Mouse (Mus musculus): ENCODE measurements around the gene Insr. TPM values are rescaled to one million over a fixed set of nuclear protein-coding genes. Genes with fewer than 3 reads are reported as not detected.
"Not testable (repeated sequence)": the region's sequence is repeated elsewhere in the genome, so short reads cannot be mapped to it uniquely, and the experiment has no call there.

The Insr gene
- 100 to 1,000 TPM; 139 to 174 (median 151) TPM for total RNA-seq (2022)

- DNase-seq = peak; percentile 91
Measured at GRCm38 (mm10) chr8:3278934-3279720, at the start of gene Insr. Gene Insr (minus strand): TSS chr8:3279617.

DNA sequence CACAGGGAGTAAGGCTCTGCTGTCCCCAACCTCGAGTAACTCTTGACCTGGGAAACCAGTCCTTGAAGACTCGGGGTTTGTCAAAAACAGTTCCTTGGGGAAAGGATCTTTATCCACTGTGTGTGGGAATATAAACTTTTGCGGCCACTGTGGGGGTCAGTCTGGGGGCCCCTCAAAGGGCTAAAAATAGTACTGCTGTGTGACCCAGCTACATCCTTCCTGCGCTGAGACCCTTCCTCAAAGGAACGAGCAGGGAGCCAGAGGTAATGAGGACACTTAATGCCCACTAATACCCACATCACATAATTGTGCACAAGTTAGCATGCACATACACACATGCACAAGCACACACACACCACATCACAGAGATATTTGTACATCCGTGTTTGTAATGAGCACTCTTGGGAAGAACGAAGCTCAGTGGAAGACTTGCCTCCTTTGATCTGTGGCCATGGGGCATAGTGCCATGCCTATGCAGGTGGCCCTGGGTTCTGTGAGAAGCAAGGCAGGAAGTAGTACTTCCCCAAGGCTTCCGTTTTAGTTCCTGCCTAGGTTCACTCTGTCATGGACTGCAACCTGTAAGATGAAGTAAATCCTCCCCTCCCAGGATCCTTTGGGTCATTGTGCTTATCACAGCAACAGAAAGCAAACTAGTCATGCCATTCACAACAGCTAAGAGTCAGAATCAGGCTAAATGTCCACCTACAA, 48.3 kb upstream of the Insr start:
- peak; percentile 56 for DNase-seq

DNA sequence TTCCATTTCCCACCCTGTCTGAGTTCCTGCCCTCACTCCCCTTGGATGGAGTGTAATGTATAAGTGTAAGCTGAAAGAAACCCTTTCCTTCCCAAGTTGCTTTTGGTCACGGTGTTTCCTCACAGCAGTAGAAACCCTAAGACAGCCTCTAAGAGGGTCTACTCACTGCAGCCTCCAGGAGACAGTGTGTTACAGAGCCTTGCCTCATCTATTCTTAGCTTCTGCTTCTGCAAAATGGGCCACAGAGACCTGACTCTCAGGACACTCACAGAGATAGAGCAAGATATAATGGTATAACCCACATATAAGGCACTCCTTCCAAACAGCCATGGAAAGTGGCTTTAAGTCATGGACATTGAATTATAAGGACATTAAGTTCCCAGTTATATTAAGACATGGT, 47.6 kb upstream of the Insr start:
- no peak for DNase-seq

DNA sequence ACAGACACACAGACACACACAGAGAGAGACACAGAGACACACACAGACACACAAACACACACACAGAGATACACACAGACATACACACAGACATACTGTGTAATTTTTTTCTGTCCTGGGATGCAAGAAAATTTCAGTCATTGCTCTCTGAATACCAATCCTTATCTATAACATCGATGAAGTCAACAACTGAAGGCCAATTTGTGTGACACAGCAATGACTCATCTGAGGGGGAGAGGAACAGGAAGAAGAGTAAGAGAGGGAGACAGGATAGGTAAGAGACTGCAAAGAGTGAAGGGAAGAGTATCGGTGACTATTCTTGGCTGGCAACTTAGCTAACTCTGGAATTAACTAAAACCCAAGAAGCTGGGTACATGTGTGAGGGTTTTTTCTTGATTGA, 44.8 kb upstream of the Insr start:
- no peak for DNase-seq

DNA sequence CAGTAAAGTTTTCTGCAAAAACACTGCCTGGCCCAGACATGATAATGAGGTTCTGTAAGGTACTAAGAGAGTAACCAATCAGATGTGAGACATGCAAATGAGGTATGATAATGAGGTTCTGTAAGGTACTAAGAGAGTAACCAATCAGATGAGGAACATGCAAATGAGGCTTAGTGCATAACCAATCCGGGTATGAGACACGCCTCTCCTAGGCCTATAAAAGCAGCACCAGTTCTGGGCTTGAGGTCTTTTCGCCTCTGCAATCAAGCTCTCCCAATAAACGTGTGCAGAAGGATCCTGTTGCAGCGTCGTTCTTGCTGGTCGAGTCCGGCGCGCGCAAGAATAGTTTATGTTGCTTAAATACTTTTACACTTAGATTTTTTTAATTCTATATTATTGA, 39.9 kb upstream of the Insr start:
- not testable (repeated sequence) for DNase-seq

DNA sequence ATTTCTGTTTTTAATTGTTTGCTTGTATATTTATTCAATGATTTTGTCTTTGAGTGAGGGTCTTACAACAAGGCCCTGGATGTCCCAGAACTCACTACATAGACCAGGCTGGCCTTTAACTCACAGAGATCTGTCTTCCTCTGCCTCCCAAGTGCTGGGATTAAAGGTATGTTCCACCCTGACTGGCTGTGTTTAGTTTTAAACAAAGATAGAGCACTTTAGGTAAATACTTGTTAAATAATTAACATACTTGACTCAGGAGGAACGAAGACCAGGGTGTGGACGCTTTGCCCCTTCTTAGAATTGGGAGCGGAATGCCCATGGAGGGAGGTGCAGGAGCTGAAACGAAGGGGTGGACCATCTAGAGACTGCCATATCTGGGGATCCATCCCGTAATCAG, 37.2 kb upstream of the Insr start:
- no peak for DNase-seq

DNA sequence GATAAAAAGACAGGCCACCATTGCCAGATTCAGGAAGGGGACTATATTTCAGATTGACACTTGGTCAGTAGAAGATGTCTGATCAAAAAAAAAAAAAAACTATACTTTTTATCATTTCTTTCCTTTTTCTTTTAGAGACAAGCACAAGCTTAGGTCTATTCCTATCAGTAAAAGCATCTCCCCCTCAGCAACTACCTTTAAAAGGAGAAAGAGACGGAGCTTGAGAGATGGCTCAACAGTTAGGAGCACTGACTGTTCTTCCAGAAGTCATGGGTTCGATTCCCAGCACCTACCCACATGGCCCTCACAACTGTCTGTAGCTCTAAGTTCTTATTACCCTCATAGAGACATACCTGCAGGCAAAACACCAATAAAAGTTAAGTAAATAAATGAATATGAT, 34.9 kb upstream of the Insr start:
- DNase-seq = no peak

DNA sequence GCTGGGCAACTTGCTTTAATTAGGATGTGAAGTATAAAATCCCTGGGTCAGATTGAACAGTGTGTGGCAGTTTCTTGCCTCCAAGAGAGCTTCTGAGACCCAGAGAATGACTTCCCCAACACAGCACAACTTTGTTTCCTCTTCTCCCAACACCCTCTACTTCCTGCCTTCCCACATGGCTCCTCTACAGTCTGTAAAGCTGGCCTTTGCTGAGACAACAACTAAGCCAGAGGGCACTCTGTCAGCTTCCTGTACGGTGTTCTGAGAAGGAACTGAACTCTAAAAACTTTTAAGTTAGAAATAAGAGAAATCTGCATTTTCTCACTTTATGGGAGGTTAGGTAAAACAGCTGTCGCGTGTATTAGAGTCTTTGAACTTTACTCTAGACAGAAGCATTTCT, 34.4 kb upstream of the Insr start:
- no peak for DNase-seq

GRCm38 (mm10) chr8:3313417-3313816, 34.0 kb upstream of the Insr start:
- not testable (repeated sequence) for DNase-seq

DNA sequence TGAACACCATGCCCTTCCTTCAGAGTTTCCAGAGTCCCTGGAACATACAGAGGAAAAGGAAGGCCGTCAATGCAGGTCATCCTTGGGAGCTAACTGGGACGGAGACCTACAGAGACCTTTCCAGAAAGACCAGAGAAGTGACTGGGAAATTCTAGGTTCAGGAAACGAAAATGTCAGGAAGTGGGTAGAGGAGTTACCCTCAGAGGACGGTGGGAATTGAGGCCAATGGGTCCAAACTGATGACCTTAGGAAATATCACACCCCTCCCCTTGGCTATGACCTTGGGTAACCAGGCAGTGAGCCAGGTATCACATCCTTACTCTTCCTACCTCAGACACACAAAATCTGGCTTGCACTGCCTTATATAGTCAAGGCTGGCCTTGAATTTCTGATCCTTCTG, 32.1 kb upstream of the Insr start:
- DNase-seq = peak; percentile 56

DNA sequence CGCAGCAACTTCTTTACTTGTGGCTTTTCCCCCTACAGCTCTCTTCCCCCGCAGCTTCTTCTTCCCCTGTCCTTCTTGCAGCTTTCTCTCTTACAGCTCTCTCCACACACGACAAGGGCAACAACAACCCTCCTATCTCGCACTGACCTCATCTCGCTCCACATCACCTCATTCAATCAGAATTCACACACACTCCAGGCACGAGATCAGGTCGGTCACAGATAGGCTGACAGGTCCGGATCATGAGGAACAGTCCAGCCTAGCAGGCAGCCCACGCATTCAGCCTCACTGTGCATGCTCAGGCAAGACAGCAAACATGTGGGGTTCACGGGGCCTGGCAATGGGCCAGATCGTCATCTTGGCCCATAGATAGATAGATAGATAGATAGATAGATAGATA, 30.2 kb upstream of the Insr start:
- DNase-seq = no peak

- DNase-seq = not testable (repeated sequence)
Measured at GRCm38 (mm10) chr8:3308205-3308800, 28.9 kb upstream of the Insr start.

DNA sequence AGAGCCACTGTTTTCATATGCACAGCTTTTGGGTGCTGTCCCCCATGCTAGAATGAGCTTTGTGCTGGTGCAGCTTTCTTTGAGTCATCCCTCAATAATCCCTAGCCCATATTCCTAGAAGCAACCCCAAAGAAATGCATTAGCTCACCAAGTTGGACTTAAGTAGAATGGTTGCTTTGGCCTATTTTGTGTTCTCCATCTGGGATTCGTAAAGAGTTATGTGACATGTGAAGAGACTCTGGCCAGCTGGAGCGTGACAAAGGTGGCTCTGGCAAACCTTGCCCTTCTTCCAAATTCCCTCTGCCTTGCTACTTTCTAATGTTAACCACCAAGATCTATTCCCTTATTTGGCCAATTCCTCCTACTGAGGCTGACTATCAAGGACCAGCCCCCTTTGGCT, 22.7 kb upstream of the Insr start:
- no peak for DNase-seq

GRCm38 (mm10) chr8:3299322-3299721, 19.9 kb upstream of the Insr start:
- DNase-seq = no peak

- no peak for DNase-seq
Measured at GRCm38 (mm10) chr8:3285824-3286223, 6.4 kb upstream of the Insr start.

GRCm38 (mm10) chr8:3284656-3285055, 5.2 kb upstream of the Insr start:
- DNase-seq = no peak

GRCm38 (mm10) chr8:3281296-3281695, 1.9 kb upstream of the Insr start:
- no peak for DNase-seq

DNA sequence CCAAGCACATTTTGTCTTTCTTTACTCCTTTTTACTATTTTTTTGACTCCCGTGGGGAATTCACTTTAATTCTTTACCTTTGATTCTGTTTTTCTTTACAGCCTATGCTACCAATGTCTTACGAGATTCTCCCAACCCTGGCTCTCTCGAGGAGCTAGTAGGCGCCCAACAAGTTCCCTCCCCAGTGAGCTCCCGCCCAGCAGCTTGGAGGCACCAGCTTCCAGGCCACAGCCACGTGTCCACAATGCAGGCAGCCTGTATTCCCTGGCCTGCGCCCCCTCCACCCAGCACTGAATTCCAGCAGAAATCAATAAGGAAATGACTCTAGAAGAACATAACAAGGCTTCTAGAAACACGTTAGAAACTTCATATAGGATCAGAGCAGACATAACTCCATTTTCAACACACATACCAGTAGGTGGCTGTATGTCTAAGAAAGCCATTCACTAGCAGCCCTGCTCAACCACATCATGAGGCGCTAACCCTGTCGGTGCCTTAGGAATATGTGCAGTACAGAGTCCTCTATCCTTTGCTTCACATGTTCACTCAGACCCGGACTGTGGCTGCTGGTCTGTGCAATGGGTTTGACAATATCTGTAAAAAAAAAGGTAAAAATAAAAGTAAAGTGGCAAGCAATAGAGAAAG, 971 bp upstream of the Insr start:
- no peak for DNase-seq

DNA sequence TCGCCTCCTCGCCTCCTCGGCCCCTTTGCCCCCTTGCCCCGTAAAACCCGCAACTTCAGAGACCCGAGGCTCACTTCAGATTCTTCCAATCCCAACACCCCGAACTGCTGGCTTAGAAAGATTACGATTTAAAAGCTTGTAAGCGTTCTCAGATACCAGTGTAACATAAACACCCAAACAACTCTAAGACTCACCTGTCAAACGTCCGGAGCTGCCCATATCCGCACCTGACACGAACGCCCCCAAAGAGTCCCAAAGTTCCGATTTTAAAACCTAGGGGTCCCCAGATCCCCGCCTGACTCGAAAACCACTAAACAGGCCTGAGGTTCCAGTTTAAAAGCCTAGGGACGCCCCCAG, 282 bp upstream of the Insr start:
- no peak for DNase-seq

DNA sequence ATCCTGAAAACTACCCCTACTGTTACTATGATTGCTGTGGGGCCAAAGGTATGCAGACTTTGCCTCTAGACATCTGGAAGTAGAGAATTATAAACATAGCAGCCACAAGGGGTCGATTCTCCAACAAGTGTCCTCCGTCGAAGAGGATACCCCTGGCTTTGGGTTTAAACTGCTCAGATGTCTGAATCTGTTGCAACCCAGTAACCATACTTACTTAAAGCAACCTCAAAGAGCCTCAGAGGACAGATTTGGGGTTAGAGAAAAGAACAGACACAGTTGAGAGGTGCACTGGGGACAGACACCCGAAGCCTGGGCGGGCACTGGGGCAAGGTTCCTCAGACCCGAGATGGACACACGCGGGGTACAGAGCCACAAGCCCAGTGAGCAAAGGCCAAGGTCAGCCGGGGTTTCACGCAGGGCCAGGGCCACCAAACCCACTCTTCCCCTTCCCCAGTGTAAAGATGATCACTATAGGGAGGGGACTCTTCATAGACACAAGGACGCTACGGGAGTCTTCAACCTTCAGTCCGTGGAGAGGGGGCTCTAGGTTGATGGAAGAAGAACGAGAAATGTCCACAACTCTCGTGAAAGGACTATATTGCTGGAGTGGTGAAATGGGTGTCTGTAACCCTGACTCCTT, 1.1 kb downstream of the Insr start:
- no peak for DNase-seq

GRCm38 (mm10) chr8:3277266-3277665, 2.2 kb downstream of the Insr start:
- DNase-seq = no peak

GRCm38 (mm10) chr8:3276009-3276408, 3.4 kb downstream of the Insr start:
- DNase-seq = no peak

- DNase-seq = no peak
Measured at GRCm38 (mm10) chr8:3275189-3275588, 4.2 kb downstream of the Insr start.
